Mouse (Mus musculus) cerebellum, adult 11 months (tissue): ENCODE measurements around the gene Pkd1.
A peak's percentile ranks its signal among the peaks of the same experiment; 100 is the strongest.

ENCODE experiments used
- DNase-seq: peaks from one replicate; pipeline ENCODE4 v3.0.0; 2022

Pkd1 gene

GRCm38 (mm10) chr17:24567034-24567779, 17.6 kb downstream of the Pkd1 start:
- no peak for DNase-seq

- DNase-seq = no peak
Observed at GRCm38 (mm10) chr17:24569837-24570236, 20.2 kb downstream of the Pkd1 start.

- DNase-seq = no peak
Observed at GRCm38 (mm10) chr17:24572651-24573245, 23.1 kb downstream of the Pkd1 start.

- DNase-seq = no peak
Observed at GRCm38 (mm10) chr17:24573811-24574210, 24.2 kb downstream of the Pkd1 start.

GRCm38 (mm10) chr17:24579532-24579931, 29.9 kb downstream of the Pkd1 start:
- no peak for DNase-seq

GRCm38 (mm10) chr17:24580287-24580686, 30.7 kb downstream of the Pkd1 start:
- DNase-seq = no peak

- no peak for DNase-seq
Observed at GRCm38 (mm10) chr17:24583599-24584460, 34.2 kb downstream of the Pkd1 start.

- DNase-seq = no peak
Observed at GRCm38 (mm10) chr17:24584520-24584919, 34.9 kb downstream of the Pkd1 start.

GRCm38 (mm10) chr17:24586532-24586931, 36.9 kb downstream of the Pkd1 start:
- DNase-seq = no peak

- peak; percentile 71 for DNase-seq
Observed at GRCm38 (mm10) chr17:24590943-24591342, 41.3 kb downstream of the Pkd1 start.

- no peak for DNase-seq
Observed at GRCm38 (mm10) chr17:24591695-24592094, 42.1 kb downstream of the Pkd1 start.

GRCm38 (mm10) chr17:24593248-24593647, 43.6 kb downstream of the Pkd1 start:
- no peak for DNase-seq

GRCm38 (mm10) chr17:24593992-24594890, 44.6 kb downstream of the Pkd1 start:
- peak; percentile 43 for DNase-seq

- DNase-seq = peak; percentile 63
Observed at GRCm38 (mm10) chr17:24595126-24596072, 45.8 kb downstream of the Pkd1 start.

- peak; percentile 31 for DNase-seq
Observed at GRCm38 (mm10) chr17:24596073-24596466, 46.4 kb downstream of the Pkd1 start.

GRCm38 (mm10) chr17:24596471-24597183, 47.0 kb downstream of the Pkd1 start:
- DNase-seq = peak; percentile 85

GRCm38 (mm10) chr17:24597989-24598388, 48.4 kb downstream of the Pkd1 start:
- no peak for DNase-seq

GRCm38 (mm10) chr17:24600502-24600901, 50.9 kb downstream of the Pkd1 start:
- no peak for DNase-seq

GRCm38 (mm10) chr17:24603961-24604360, 54.3 kb downstream of the Pkd1 start:
- DNase-seq = no peak

- no peak for DNase-seq
Observed at GRCm38 (mm10) chr17:24604557-24604956, 54.9 kb downstream of the Pkd1 start.

GRCm38 (mm10) chr17:24608370-24608769, 58.7 kb downstream of the Pkd1 start:
- DNase-seq = no peak
